In the genomic region with DNA sequence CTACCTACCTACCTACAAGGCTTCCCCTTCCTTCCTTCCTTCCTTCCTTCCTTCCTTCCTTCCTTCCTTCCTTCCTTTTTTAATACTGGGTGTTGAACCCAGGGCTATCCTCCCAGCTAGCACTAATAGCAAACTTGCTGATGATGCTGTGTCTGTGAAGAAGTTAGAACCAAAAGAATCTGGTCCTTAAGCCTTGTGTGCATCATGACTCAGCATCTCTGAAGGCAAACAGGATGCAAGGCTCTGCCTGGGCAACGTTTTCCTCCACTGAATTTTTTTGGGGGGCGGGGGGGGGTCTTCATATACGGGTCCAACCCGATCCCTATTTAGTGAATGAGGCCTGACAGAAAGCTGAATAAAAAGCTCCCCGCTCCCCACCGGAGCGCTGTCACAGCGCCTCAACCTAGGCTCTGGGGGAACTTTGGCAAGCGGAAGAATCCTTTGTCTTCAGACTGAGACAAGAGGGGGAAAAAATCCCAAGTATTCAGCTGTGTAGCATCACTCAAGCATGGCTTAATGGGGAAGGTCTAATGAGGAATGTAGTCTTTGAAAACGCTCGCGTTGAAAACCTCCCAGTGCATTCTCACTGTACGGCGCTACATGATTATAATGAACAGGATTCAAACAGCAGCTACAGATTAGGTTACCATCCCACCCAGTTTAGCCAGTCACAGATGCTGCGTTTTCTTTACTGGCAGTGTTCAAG, we compare ENCODE assay signal across 9 mouse cellular contexts. TPM values are rescaled to one million over a fixed set of nuclear protein-coding genes. Genes with fewer than 3 reads are reported as not detected.
DNase-seq lines count a peak whose midpoint lies in the region; ATAC-seq lines count a peak whose summit lies in the region.
"Had no signal": no experiment of that assay in that cellular context is flagged by ENCODE, and none has a peak within 500 bp of the region (broad histone marks: within the 10 kb centered on the region; RNA-seq: fewer than 3 reads in every experiment).

No protein-coding gene starts in this region.

- 7% methylated on average over 15 of the region's 15 CpGs for WGBS in lung, embryonic 16.5 days
- WGBS in forebrain, embryonic 12.5 days = under 1% methylated on average over 15 of the region's 15 CpGs
- 7% methylated on average over 15 of the region's 15 CpGs for WGBS in limb, embryonic 15.5 days

- H3K4me1 ChIP-seq in lung, embryonic 16.5 days (replicated peaks; ENCODE audit: control insufficient read depth, insufficient read depth, low read length) = peaks cover 24% of the 10 kb centered on the region
- H3K4me1 ChIP-seq in forebrain, embryonic 12.5 days = peaks cover 25% of the 10 kb centered on the region
- H3K4me1 ChIP-seq in limb, embryonic 15.5 days = peaks cover 11% of the 10 kb centered on the region; the same call in 1 of the 2 replicates

- peak overlapping the region; percentile 35 for H3K4me2 ChIP-seq in lung, embryonic 16.5 days (ENCODE audit: low read depth, low read length)
- H3K4me2 ChIP-seq in forebrain, embryonic 12.5 days = peak overlapping the region; percentile 55
- H3K4me2 ChIP-seq in limb, embryonic 15.5 days = peak overlapping the region; percentile 29

- no peak for ATAC-seq in lung, embryonic 16.5 days (ENCODE audit: low read depth)
- peak; percentile 90 for ATAC-seq in forebrain, embryonic 12.5 days (ENCODE audit: low FRiP score)
- ATAC-seq in limb, embryonic 15.5 days (ENCODE audit: insufficient number of reproducible peaks, low FRiP score, low TSS enrichment, low read depth) = no peak

- no peak for DNase-seq in lung, adult 18-20 months
- peak; percentile 16 for DNase-seq in yolk sac, embryonic 10.5 days (ENCODE audit: low spot score)
- no peak for DNase-seq in spleen, postnatal 36 days (ENCODE audit: low spot score in 2 of 2)
- no peak for DNase-seq in gastrocnemius, adult 8-10 months (ENCODE audit: low spot score in 2 of 2)
- DNase-seq in cerebellum, postnatal 36 days = no peak
- DNase-seq: kidney, postnatal 36 days had no signal

- H3K4me3 ChIP-seq in lung, embryonic 16.5 days (ENCODE audit: low read length) = no peak overlapping the region
- H3K4me3 ChIP-seq in forebrain, embryonic 12.5 days (replicated peaks) = peak overlapping the region; percentile 31
- H3K4me3 ChIP-seq in limb, embryonic 15.5 days = no peak overlapping the region

- H3K9me3 ChIP-seq in lung, embryonic 16.5 days (ENCODE audit: control insufficient read depth, low read length) = no peaks in the 10 kb centered on the region
- no peaks in the 10 kb centered on the region for H3K9me3 ChIP-seq in forebrain, embryonic 12.5 days
- no peaks in the 10 kb centered on the region for H3K9me3 ChIP-seq in limb, embryonic 15.5 days

- H3K36me3 ChIP-seq in lung, embryonic 16.5 days (ENCODE audit: control insufficient read depth, insufficient read depth, low read length) = no peaks in the 10 kb centered on the region
- H3K36me3 ChIP-seq in forebrain, embryonic 12.5 days (replicated peaks) = no peaks in the 10 kb centered on the region
- H3K36me3 ChIP-seq in limb, embryonic 15.5 days = no peaks in the 10 kb centered on the region

- H3K27me3 ChIP-seq in lung, embryonic 16.5 days (ENCODE audit: control insufficient read depth, insufficient read depth, low read depth, low read length) = no peaks in the 10 kb centered on the region
- no peaks in the 10 kb centered on the region for H3K27me3 ChIP-seq in forebrain, embryonic 12.5 days
- no peaks in the 10 kb centered on the region for H3K27me3 ChIP-seq in limb, embryonic 15.5 days

- H3K27ac ChIP-seq in lung, embryonic 16.5 days (ENCODE audit: low read length) = no peak overlapping the region
- H3K27ac ChIP-seq in forebrain, embryonic 12.5 days = peak overlapping the region; percentile 84
- no peak overlapping the region for H3K27ac ChIP-seq in limb, embryonic 15.5 days

- H3K9ac ChIP-seq in lung, embryonic 16.5 days (ENCODE audit: low read length) = peak overlapping the region; percentile 14; the same call in 1 of the 2 replicates
- H3K9ac ChIP-seq in forebrain, embryonic 12.5 days = peak overlapping the region; percentile 25; the same call in 1 of the 2 replicates
- H3K9ac ChIP-seq in limb, embryonic 15.5 days = no peak overlapping the region

RNA-seq across cellular contexts. Expression of a gene that starts 15.0 kb away (rescaled TPM):
- polyA plus RNA-seq in lung, embryonic 16.5 days (2015; fragmentation: Nextera tagmentation; extraction: Ambion mirVana) = 4.0 and 5.0 TPM in 2 replicates
- polyA plus RNA-seq in forebrain, embryonic 12.5 days (2016; fragmentation: Nextera tagmentation; extraction: Ambion mirVana) = 6.4 and 6.6 TPM in 2 replicates
- polyA plus RNA-seq in limb, embryonic 15.5 days (2015; fragmentation: Nextera tagmentation; extraction: Ambion mirVana) = 3.2 and 3.6 TPM in 2 replicates
- 1 to 10 TPM in 1 of 4 experiments, under 1 TPM in 3; 0.29 to 1.0 (median 0.81) TPM for total RNA-seq in gastrocnemius, adult 8-10 months (2022)

RNA-seq across cellular contexts. Expression of a gene that starts 23.2 kb away (rescaled TPM):
- polyA plus RNA-seq in lung, embryonic 16.5 days (2015; fragmentation: Nextera tagmentation; extraction: Ambion mirVana) = 3.3 TPM in 2 replicates
- polyA plus RNA-seq in forebrain, embryonic 12.5 days (2016; fragmentation: Nextera tagmentation; extraction: Ambion mirVana) = 0.56 and 0.72 TPM in 2 replicates
- 0.42 and 0.99 TPM in 2 replicates for polyA plus RNA-seq in limb, embryonic 15.5 days (2015; fragmentation: Nextera tagmentation; extraction: Ambion mirVana)
- 1 to 10 TPM in 2 of 4 experiments, under 1 TPM in 2; 0.43 to 1.4 (median 0.86) TPM for total RNA-seq in gastrocnemius, adult 8-10 months (2022)
